Mouse (Mus musculus) thymus, postnatal 25 days (tissue): Measurements from ENCODE around the gene Nkpd1.

Experiments
- DNase-seq: peaks from one replicate; pipeline ENCODE4 v3.0.0; 2022

Gene Nkpd1

GRCm38 (mm10) chr7:19547344-19547969, 29.8 kb downstream of the Nkpd1 start:
- DNase-seq: no peak

GRCm38 (mm10) chr7:19549394-19549793, 31.8 kb downstream of the Nkpd1 start:
- DNase-seq: no peak

DNA sequence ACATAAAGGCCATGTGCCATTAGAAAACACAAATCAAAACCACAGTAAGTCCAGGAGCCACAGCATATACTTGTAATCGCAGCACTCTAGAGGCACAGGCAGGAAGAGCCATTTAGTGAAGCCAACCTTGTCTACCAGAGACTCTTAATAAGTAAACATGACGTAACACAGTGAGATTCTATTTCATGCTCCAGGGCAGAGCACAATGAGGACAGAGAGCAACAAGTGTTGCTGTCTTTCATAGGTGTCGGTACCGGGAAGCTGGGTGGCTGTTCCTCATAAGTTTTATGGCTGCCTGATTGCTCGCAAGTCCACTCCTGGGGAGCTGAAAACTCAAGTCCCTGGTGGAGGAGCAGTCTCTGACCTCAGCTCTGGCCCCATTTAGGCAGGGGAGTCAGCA, 34.0 kb downstream of the Nkpd1 start:
- DNase-seq: no peak

DNA sequence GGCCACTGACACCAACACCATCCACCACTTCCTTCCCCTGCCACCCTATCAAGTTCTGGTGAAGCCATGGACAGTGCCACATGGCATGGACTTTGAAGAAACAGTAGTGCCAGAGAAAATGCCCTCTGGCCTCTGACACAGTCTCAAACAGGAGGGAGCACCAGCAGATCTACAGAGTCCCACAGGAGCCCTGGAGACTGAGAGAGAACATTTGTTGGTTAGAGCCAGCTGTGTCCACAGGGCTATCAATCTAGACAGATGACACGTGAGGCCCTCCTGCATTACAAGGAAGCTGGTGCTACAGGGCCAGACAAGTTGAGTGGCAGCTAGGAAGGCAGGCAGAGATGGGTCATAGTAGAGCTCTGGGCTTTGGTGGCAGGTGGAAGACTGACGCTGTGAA, 34.8 kb downstream of the Nkpd1 start:
- DNase-seq: no peak

DNA sequence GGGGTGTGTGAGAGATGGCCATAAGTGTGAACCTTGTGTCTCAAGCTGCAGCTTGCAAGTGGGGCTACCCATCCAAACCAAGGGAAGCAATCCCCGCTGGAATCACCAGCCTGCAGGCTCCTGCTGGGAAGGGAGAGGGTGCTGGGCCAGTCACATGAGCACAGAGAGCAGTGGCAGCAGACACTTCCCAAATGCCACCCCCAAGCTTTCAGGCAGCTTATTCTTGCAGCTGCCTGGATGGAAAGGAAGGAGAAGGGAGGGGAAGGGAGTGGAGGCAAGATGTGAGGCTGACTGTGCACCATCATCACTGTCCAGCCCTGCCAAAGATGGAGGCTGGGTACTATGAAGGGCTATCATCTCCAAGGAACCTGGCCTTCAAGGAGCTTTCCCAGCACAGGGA, 36.5 kb downstream of the Nkpd1 start:
- no peak for DNase-seq

DNA sequence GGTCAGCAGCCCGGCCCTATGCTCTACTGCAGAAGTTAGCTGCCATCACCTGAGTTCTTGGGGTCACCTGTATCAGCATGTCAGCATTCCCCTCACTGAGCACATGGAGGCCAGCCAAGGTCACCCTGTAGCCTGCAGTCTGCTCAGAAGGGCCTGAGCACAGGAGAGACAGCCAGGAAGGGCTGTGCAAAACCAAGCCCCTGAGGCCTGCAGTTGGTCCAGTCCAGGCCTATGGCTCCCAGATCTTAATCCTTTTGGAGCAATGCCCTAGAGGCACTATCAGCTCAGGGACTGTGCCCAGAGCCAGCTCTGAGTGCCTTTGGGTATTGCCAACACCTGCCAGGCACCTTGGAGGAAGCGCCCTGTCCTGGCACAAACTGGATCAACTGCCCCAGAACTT, 39.4 kb downstream of the Nkpd1 start:
- DNase-seq: no peak

DNA sequence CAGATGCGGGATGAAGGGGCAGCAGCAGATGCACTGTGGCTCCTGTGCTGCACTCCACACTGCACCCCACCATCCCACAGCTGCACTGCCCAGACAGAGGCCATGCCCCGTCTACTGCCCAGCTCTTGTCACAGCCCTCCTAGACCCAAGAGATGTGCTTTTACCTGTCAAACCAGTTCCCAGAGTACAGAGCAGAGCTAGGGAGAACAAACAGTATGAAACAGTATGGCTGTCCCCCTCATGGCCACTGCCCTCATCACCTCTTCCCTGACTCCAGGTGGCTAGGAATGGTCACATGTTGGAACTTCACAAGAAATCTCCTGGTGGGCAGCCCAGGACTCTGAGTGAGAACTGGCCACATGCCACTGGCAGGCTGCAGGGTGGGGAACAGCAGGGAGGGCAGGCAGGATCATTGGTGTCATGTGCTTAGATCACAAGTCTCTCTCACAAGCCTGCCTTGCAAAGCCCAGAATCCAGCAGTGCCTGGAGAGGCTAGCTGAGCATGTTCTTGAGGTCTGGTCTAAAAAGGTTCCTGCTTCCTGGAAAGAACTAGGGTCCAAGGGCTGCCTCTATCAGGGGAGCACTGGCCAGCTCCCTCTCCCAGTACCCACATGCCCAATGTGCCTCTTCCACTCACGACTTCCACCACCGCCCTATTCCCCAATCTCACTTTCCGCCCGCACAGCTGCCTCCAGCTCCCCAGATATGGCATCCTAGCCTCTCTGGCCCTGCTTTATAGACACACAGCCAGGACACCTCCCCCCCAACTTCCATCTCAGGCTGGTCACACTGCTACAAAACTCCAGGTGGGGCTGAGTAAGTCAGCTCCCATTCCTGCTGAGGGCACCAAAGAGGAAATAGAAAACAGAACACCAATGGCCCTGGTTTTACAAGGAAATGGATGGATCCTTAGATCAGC, 40.6 kb downstream of the Nkpd1 start:
- DNase-seq: no peak

DNA sequence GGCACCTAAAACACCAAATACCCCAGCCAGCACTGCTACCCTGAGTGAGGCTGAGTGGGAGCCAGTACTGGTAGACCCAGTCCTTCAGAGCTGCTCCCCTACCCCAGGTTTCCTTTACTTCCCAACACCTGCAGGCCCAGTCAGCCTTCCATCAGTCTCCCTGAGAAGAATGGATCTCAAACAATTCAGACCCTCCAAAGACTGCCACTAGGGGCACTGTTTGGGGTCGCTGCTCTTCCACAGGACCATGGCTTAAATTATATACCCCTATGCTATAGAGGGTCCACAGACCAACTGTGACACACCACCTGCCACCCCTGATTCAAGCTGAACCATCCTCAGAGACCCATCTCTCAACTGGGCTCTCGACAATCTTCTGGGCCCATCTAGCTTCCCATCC, 41.3 kb downstream of the Nkpd1 start:
- DNase-seq: peak; percentile 30

DNA sequence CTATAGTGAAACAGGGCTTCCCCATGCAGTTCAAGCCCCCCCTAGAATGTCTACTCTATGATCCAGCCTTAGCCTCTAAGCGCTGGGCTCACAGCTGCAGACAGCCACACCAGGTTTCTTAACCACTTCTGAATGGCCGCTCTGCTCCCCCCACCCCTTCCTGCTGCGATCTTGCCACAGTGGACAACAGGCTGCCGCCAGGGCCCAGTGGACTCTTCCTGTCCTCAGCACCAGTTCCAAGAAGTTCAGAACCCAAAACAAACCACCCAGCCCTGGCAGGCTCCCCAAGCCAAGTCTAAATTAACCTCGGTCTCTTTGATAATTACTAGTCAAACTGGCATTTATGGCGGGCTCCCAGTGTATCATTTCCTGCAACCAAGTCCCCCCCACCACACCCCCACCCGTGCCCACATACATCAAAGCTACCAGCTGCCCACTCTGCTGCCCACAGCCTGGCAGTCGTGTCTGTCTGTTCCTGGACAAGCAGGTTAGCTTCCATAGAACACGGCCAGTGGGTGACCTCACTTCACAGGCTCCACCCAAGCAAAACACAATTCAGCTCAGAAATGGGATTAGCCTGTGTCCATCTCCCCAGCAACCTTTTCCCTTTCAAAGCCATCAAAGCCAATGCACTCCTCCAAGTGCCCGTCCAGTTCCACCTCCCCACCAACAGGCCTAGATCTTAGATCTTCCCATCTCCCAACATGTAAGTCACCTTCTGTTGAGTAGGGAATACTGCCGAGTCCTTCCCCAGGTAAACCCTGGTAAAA, 43.0 kb downstream of the Nkpd1 start:
- no peak for DNase-seq

DNA sequence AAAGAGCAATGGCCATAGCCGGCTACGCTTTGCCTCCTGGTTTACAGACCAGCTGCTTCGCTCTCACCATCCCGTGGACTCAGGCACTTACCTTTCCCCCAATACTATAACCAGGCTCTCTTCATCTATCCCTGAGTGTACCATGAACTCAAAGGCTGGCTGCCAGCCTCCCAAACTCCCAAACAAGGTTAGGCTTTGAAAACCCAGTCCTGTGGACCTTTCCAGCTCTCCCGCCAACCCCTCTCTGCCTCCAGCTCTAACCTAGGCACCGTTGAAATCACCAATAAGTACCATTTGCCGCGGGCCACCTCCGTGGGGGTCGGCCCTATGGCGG, 43.8 kb downstream of the Nkpd1 start:
- DNase-seq: no peak

GRCm38 (mm10) chr7:19561765-19562642, 44.4 kb downstream of the Nkpd1 start:
- peak; percentile 88 for DNase-seq

GRCm38 (mm10) chr7:19562643-19563410, 45.2 kb downstream of the Nkpd1 start, which contains the start of gene Ppp1r37:
Ppp1r37 (minus strand) TSS chr7:19563076.
- DNase-seq: no peak

DNA sequence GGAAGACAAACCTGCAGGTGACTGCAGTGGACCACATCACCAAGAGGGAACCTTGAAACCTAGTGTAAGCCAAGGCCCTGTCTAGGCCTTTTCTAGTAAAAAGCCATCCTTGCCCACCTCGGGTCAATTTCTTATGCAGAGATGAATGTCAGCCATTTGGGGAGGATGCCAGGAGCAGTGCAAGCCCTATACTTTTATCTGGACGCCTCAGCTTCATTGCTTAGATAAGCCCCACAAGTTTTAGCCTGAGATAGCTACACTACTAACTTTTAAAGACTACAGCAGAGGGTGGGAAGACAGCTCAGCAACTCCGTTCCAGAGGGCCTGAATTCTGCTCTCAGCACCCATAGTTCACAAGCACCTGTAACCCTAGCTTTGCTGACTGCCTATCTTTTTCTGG, 46.2 kb downstream of the Nkpd1 start:
- no peak for DNase-seq

- DNase-seq: peak; percentile 22
Measured at GRCm38 (mm10) chr7:19564455-19564854, 46.8 kb downstream of the Nkpd1 start.

DNA sequence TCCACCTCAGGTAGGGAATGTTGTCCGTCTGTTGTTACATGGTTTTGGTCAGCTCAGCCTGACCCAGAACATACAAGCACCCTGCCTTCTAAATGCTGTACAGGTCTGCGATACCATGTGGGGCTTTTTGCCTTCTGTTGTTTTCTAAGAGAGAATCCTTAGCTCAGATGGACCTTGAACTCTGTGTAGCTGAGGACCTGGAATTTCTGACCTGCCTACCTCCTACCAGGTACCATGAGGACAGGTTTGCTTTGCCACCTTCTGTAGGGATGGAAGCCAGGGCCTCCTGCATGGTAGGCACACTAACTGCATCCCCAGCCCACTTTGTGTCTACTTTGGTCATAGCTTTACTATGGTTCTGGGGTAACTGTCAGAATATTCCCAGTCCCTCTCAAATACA, 48.2 kb downstream of the Nkpd1 start:
- no peak for DNase-seq

- DNase-seq: no peak
Measured at GRCm38 (mm10) chr7:19567426-19567825, 49.8 kb downstream of the Nkpd1 start.

- no peak for DNase-seq
Measured at GRCm38 (mm10) chr7:19569647-19570046, 52.0 kb downstream of the Nkpd1 start.

GRCm38 (mm10) chr7:19572926-19573775, 55.5 kb downstream of the Nkpd1 start:
- peak; percentile 86 for DNase-seq

- DNase-seq: no peak
Measured at GRCm38 (mm10) chr7:19573776-19574140, 56.1 kb downstream of the Nkpd1 start.
